Mouse (Mus musculus) spleen, postnatal 4 days (tissue): Measurements from ENCODE around the gene Hnrnpl.

Source experiments
- DNase-seq, 2 experiments: peaks; one replicate each; pipeline ENCODE4 v3.0.0; 2022; ENCODE audit warnings: low spot score in 2 of 2

The Hnrnpl gene

DNA sequence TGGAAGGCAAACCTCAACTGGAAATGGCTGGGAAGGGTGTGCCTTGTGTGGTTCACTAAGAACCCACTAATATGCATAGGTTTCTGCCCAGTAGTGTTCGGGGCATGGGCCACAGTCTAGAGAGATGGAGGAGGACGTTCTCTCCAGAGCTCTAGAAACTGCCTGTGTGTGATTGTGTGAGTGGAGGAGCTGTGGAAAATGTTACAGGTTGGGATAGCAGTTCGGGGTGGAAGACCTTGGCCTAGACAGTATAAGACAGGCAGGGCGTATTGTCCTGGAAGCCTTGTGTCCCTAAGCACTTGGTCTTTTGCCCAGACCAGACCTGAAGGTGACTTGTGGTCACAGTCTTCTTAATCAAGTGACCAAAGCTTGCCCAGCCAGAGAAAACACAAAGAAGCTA lies 4.1 kb downstream of the Hnrnpl start:
- DNase-seq = no peak

DNA sequence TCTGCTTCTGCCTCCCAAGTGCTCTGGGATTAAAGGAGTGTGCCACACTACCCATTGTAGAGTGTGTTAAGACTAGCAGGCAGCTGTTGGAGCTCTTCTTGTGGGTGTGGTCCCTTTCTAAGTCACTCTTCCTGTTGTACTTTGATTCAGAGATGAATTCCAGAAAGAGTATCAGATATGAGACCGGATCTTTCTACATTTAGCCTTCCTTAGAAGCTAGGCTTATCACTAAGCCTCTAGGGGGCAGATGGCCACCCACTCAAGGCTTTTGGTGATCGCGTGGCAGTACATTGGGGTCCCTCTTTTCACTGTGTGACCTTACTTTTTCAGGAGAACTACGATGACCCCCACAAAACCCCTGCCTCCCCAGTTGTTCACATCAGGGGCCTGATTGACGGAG lies 4.6 kb downstream of the Hnrnpl start:
- DNase-seq = no peak

DNA sequence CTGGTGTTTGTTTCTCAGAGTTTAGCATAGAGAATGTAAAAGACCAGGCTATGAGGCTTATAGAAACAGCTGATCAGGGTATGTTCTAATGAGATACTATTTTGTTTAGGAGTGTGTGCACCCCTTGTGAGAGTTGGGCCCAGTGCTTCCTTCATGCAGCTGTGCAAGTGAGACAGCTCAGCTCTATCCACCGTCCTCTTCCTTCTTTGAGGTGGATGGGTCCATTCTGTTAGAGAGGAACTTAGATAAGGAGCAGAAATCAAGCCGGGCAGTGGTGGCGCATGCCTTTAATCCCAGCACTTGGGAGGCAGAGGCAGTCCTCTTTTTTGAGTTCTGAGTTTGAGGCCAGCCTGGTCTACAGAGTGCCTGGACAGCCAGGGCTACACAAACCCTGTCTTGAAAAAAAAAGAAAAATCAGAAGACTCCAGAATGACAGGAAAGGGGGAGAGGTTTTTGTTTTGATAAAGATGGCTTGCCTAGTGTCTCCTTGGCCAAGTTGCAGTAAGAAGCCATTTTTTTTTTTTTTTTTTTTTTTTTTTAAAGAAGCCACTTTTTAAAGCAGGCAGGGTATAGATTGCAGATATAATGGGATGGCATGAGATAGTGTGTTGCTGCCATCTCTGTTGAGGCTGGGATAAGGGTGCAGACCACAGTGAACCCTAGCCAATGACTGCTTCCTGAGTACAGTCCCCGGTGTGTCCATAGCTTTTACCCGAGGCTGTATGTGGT lies 6.1 kb downstream of the Hnrnpl start:
- no peak for DNase-seq

DNA sequence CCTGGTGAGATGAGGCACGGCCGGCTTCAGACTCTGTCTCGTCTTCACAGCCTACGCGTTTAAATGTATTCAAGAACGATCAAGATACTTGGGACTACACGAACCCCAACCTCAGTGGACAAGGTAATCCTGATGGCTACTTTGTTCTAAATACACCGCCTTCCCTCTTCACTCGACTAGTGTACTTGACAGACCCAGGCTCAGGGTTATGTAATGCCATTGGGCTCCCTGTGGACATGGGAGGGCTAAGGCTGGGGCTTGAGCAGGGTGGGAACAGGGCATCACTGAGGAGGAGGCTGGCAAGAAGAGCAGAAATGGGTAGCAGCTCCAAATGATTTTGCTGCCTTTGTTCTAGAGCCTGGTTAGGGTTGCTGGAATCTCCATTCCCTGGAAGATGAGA lies 6.9 kb downstream of the Hnrnpl start:
- DNase-seq = no peak

DNA sequence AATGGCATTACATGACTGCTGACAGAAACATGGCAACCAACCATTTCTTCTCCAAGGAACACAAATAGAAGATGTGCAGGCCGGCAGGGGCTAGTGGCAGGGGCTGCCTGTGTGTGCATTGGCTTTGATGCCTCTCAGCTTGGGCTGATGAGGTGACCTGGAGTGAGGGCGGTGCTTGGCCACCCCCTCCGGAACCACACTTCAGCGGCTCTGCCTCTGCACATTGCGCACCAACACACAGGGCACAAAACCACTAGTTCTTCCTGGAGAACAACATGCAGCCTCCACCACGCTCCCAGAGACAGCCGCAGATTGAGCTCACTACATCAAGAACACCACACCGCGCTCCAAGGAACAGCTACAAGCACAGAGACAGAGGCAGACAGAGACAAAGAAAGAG lies 7.9 kb downstream of the Hnrnpl start:
- no peak for DNase-seq

DNA sequence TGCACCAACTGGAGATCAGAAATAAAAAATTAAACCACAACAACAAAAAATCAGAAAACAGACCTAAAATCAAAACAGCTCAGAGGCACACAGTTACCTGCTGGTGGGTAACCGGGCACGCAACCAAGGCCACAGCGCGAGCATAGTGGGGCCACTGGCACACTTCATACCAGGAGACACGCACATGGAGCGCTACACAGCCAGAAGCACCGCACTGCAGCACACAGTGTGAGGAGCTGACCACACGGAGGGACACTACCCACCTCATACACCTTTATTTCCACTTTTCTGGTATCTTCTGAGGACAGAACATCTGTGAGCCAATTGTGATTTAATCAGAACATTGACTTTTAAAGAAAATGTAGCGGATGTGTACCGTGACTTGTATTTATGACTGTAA lies 8.6 kb downstream of the Hnrnpl start:
- no peak for DNase-seq

DNA sequence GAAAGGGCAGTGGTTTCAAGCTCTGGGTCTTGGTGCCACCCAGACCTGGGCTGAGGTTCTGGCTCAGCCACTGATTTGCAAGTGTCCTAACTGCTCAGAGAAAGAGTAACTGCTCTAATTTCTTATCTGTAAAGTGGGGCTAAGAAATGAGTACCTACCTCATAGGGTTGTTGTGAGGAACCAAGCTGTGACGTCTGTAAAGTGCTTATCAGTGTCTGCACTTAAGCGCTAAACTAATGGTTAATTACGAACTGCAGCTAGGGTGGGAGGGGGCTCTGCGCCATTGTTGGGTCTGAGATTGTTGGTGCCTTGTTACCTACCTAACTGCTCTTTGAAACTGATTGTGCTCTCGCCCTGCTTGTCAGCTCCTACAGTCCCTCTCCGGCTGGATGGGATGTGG lies 9.2 kb downstream of the Hnrnpl start:
- no peak for DNase-seq

DNA sequence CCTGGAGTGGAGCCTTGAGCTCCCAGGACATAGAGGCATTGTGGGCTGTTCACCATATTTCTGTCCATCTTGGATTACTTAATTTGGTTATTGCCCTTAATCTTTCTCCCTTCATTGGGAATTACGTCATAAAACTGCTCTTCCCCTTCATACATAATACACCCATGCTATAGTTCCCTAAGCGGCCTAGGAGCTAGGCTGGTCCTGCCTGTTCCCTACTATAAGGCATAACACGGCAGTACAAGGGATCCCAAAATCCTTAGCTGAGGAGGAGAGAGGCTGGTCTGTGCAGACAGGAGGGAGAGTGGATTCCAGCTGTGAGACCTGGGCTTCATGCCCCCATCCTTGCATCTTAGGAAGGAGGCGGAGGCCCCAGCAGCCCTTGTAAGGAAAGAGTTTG lies 9.6 kb downstream of the Hnrnpl start:
- no peak for DNase-seq

DNA sequence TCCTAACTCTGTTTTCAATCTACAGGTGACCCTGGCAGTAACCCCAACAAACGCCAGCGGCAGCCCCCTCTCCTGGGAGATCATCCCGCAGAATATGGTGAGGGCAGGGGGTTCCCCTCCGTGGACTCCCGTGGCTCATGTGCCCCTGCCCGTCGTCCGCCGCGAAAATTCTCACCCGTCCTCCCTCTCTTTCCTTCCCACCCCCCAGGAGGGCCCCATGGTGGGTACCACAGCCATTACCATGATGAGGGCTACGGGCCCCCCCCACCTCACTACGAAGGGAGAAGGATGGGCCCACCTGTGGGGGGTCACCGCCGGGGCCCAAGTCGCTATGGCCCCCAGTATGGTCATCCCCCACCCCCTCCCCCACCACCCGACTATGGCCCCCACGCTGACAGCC lies 10.1 kb downstream of the Hnrnpl start:
- peak in 1 of 2 experiments; percentile 65 for DNase-seq

DNA sequence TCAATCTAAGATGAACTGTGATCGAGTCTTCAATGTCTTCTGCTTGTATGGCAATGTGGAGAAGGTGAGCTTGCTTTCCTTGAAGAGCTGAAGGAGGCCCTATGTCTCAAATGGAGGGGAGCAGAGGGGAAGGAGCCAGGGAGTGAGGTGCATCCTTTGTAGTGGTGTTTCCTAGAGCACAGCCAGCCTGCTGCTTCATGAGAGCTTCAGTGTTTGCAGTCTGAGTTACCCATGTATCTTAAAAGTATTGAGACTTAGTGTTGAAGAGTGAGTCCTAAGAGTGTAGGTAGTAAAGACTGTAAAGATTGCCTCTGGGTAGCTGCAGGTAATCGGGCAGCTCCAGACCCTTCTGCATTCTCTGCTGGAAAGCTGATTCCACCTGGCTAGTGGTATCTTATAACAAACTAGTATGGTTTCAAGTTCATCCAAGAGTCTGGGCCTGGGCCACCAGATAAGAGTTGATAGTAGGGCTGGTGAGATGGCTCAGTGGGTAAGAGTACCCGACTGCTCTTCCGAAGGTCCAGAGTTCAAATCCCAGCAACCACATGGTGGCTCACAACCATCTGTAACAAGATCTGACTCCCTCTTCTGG lies 10.6 kb downstream of the Hnrnpl start:
- DNase-seq = no peak

DNA sequence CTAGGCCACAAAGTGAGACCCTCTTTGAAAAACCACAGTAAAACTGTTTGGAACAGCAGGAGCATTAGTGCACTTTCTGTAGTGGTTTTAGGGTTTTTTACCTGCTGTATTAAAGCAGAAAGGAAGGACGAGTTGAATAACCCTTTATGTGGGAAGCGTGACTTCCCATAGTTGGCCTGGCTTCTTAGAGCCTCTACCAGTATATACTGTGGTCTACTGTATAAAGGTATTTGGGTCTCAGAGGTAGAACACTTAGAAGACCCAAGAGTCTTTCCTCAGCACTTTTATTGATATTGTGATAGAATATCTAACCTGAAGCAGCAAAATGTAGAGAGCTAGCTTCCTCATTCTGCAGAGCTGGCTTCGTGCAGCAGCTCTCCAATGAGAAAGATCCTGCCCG lies 11.2 kb downstream of the Hnrnpl start:
- no peak for DNase-seq

DNA sequence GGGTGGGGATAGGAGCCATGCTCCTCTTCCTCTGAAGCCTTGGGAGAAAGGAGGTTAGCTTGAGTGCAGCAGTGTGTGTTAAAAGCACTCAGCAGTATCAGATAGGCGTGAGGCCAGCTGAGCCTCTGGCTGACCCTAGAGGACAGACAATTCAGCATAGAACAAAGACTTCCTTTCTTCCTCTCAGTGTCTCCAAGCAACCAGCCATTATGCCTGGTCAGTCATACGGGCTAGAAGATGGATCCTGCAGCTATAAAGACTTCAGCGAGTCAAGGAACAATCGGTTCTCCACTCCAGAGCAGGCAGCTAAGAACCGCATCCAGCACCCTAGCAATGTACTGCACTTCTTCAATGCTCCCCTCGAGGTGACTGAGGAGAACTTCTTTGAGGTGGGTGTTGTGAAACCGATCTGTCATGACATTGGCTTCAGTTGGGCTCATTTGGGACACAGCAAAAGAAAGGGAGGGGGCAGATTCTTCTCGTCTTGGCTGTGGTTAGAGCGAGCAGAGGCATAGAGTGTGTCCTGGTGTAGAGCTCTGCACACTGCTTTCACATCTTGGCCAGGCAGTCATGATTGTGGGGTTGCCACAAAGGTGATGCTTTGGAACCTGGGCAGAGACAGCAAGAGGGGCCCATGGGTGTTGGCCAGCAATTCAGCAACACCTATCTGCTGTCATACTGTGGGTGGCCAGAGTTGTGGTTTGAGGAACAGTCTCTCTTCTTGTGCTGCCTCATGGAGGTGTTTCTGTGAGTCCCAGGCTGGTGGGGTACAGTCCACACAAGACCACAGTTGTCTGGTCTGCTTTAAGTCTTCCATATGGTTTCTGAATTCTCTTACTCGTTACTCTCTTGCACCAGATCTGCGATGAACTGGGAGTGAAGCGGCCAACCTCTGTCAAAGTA lies 12.3 kb downstream of the Hnrnpl start:
- DNase-seq = no peak

DNA sequence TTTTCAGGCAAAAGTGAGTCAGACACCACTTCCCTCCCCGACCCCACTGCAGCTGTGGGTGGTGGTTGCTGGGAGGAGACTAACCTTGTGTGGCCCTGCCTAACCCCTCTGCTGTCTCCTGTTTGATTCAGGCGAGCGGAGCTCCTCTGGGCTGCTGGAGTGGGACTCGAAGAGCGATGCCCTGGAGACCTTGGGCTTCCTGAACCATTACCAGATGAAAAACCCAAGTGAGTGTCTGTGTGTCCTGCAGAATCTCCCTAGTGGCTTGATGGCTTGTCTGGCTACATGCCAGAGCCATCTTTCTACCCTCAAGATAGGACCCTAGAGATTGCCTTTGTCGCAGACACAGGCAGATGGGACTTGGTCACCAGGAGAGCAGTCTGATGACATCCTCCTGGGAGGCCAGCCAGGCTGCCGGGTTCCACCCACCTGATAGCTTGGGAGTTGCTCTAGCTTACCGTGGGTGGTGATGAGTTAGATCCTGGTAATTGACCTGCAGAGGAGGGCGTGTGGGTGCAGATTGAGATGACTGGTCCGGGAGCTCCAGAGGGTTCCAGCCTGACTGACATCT lies 13.0 kb downstream of the Hnrnpl start:
- no peak for DNase-seq

DNA sequence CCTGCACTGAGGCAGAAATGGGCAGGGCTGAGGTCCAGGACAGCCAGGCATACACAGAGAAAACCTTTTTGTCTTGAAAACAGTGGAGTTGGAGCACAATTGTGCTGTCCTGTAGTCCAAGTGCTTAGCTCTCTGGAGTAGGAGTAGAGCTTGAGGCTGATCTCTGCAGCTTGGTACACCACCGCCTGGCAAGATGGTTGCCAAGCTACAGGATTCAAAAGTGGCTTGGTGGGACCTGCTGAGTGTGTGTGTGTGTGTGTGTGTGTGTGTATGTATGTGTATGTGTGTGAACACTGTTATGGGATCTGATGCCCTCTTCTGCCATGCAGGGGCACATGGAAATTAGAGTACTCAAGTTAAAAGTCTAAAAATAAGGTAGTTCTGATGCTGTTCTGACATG lies 14.2 kb downstream of the Hnrnpl start:
- no peak for DNase-seq

DNA sequence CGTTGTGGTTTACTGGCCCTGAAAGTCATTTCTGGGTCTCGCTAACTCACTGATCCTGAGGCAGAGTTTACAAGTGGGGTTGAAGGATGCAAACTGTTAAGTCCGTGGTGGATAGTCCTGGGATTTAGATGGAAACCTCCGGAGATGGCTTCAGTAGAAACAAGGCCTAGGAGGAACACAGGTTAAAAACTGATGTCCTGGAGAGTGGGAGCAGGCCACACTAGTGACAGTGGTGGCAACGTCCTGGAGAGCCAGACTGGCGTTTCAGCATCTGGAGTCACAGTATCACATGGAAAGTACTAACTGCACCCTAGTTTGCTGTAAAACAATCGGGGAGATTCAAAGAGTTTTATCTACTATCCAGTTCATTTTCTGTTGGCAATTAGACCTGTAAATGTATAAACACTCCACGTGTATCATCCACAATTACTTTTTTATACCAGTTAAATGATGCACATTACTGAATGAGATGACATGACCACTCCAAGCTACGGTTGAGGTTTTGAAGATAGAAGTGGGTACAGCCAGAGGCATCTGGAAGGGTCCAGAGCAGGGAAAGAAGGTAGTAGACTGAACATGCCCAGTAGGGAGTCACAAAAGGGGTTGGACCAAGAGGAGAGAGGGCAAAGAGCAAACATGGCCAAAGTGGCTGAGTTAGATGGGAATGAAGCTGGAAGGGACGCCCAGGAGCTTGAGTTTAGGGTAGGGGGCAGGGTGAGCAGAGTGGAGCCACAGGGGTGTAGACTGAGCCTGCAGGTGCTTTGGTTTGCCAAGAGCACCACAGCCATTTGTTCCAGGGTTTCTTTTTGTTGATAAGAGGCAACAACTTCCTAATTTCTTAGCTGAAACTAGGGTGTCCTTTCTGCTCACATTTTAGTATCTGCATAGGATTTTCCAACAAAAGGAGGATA lies 14.9 kb downstream of the Hnrnpl start:
- DNase-seq = no peak

DNA sequence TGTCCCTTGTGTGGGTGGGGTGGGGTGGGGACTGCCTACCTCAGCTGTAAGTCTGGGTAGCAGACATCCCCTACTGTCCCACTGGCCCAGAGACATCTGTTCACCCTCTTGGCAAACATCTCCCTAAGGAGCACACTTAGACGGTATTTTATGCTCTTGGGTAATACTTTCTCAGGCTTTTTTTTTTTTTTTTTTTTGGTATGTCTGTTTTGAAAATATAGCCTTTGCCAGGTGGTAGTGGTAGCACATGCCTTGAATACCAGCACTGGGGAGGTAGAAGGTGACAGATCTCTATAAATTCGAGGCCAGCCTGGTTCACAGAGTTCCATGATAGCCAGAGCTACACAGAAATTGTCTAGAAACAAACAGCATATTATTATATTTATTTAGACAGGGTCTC lies 15.6 kb downstream of the Hnrnpl start:
- no peak for DNase-seq

DNA sequence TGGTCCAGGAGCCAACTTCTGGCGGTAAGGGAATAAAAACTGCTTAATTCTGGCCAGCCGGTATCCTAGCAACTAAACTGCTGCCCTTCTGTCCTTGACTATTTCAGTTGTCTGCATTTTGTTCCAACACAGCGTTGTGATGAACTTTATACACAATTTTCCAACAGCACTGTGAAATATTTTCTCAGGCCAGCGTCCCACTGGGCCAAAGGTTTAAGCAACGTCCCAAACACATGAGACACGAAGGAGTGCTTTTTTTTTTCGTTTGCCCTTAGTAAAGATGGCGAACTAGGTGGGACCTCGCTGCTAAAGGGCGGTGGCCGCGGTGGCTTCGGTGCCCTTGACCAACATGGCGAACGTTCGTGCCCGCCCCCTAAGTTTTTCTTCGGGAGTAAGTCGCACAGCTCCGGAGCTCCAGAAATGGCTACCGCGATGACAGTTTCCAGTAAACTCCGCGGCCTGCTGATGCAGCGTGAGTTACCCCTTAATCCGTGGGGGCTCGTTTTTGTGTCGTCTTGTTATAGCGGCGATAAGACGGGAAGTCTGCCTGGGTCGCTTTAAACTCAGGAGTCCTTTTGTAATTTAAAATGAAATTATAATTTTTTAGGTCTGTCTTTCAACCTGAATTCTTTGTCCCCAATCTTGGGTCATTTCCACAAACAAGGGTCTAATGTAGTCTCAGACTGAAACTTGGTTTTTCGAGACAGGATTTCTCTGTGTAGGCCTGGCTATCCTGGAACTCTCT lies 16.8 kb downstream of the Hnrnpl start, which contains the start of gene Ech1:
Ech1 (plus strand) TSS at position 277 of the 745 bp plus-strand sequence.
- peak; percentile 91 to 94 for DNase-seq

DNA sequence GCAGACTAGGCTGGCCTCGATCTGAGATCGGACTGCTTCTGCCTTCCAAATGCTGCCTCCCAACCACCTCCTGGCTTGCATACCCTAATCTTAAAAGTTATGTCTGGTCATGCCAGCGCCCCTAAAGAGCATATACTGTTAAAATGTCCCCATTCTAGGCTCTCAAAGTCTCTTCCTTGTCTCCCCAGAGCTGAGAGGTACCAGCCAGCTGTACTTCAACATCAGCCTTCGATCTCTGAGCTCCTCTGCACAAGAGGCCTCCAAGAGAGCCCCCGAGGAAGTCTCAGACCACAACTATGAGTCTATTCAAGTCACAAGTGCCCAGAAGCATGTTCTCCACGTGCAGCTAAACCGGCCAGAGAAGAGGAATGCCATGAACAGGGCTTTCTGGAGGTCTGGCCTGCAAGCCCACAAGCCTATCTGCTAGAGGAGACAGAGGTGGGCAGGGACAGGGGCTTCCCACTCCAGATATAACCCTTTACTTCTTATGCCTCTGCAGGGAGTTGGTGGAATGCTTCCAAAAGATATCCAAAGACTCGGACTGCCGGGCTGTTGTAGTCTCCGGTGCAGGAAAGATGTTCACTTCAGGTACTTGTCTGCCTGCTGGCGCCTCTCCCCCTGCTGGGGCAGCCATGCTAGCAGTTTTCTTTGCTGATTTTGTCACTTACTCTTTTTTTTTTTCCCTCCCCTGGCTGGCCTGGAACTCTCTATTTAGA lies 17.5 kb downstream of the Hnrnpl start:
- DNase-seq = peak in 1 of 2 experiments; percentile 69

DNA sequence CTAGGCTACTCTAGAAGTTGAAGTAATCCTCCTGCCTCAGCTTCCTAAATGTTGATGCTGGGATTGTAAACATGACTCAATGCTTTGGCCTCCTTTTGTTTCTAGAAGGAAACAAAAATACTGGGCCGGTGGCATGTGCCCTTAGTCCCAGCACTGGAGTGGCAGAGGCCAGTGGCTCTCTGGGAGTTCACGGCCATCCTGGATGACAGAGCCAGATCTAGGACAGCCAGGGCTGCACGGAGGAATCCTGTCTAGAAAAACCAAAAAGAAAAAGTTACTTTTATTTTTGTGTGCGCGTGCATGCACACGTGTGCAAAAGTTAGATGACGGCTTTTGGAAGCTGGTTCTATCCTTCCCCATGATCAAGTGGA lies 18.0 kb downstream of the Hnrnpl start:
- no peak for DNase-seq

DNA sequence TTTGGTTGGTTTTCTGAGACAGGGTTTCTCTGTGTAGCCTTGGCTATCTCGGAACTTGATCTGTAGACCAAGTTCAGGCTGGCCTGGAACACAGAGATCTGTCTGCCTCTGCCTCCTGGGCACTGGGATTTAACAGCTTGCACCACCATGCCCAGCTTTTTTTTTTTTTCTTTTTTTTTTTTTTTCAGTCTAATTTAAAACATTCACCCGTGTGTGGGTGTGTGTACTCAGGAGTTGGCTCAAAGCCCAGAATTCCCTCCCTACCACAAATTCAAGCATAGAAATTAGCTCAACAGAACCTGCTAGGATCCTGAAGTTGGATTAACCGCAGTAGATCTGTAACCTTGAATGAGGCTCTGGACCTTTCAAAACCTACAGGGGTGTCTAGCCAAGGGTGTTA lies 19.0 kb downstream of the Hnrnpl start:
- DNase-seq = no peak
